Mouse (Mus musculus): Measurements from ENCODE around the gene Clcc1. TPM values are rescaled to one million over a fixed set of nuclear protein-coding genes. Genes with fewer than 3 reads are reported as not detected.

The Clcc1 gene
- 19.8 TPM for polyA plus RNA-seq (2012; fragmentation: generic; extraction: Trizol)
- long read RNA-seq, experiment 1, transcript Clcc1-202 (12 exons, 2,043 nt): major isoform, 17 of 49 reads
- long read RNA-seq, experiment 1, partial matches to known transcripts: 11 of 49 reads
- long read RNA-seq, experiment 1, other reads (novel, unspliced or antisense): 21 of 49 reads
- long read RNA-seq, experiment 2, transcript Clcc1-202 (12 exons, 2,043 nt): major isoform, 80 of 201 reads
- long read RNA-seq, experiment 2, partial matches to known transcripts: 20 of 201 reads
- long read RNA-seq, experiment 2, other reads (novel, unspliced or antisense): 99 of 201 reads

DNA sequence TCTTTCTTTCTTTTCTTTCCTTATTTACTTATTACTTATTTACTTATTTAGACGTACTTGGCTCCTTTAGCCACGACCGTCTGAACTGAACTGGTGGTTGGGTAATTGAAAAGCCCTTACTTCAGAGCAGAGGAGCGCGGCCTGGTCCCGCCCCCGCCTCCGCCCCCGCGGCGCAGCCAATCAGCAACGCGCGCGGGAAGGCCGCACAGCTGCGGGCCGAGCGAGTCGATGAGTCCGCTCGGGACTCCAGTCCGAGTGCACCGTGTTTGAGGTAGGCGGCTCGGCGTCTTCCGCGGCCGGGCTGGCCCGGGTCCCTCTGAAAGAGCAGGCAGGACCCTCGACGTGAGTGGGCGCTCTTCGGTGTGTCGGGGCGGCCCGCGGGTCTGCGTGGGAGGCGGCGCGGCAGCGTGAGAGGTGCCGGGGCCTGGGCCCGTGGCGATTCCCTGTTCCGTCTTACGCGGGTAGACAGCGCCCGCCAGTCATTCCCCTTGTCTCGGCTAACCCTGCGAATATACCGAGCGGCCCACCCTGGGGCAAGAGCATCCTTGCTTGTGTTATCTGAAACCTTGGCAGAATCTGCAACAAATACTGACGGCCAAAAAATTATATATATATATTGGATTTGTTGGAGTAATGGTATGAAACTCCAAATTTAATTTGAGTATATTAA is at the start of gene Clcc1:
Gene Clcc1, plus strand, starts transcription at position 204 of the 670 bp plus-strand sequence.
- Histone ChIP-seq H3K36me3 (ENCODE audit: control insufficient read depth, insufficient read depth) (no peaks in the 10 kb centered on the region), H3K4me3 (ENCODE audit: insufficient read depth, poor library complexity, severe bottlenecking) (peak within 1 kb of the TSS; percentile 55)

DNA sequence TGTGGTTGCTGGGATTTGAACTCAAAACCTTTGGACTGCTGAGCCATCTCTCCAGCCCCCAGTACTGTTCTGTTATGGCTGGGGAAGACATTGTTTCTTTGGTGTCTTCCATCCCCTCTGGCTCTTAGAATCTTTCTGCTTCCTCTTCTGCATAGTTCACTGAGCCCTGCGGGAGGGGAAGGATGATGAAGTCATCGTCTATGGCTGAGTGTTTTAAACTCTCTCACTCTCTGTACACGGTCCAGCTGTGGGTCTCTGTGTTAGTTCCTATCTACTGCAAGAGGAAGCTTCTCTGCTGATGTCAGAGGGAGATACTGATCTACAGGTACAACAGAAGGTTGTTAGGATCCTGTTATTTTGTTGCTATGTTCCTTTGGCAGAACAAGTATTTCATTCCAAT is 44.8 kb upstream of the Clcc1 start:
- H3K27me3 ChIP-seq (ENCODE audit: control insufficient read depth, insufficient read depth, insufficient read length): no peaks in the 10 kb centered on the region
- H3K36me3 ChIP-seq (ENCODE audit: control insufficient read depth, insufficient read depth): no peaks in the 10 kb centered on the region
- no peaks in the 10 kb centered on the region for H3K79me2 ChIP-seq (ENCODE audit: control insufficient read depth, insufficient read depth)
- TF ChIP-seq MYOD1 (IDR thresholded peaks at IDR 0.05; ENCODE audit: control insufficient read depth, insufficient read length, low read depth) (no peak), USF1 (IDR thresholded peaks at IDR 0.05; ENCODE audit: low read depth) (no peak), MYOG (IDR thresholded peaks at IDR 0.05; ENCODE audit: control insufficient read depth, extremely low read depth, insufficient read length) (no peak)
- H3K79me3 ChIP-seq (ENCODE audit: low read depth): no peaks in the 10 kb centered on the region
- H3ac ChIP-seq (ENCODE audit: control insufficient read depth, insufficient read length, low read depth): no peak overlapping the region
- H3K4me3 ChIP-seq (ENCODE audit: insufficient read depth, poor library complexity, severe bottlenecking): no peak overlapping the region

More for the DNA sequence above, at the start of gene Clcc1:
- TF ChIP-seq USF1 (IDR thresholded peaks at IDR 0.05; ENCODE audit: low read depth) (no peak), MYOD1 (IDR thresholded peaks at IDR 0.05; ENCODE audit: control insufficient read depth, insufficient read length, low read depth) (no peak), CEBPB (IDR thresholded peaks at IDR 0.05; ENCODE audit: low read depth) (peak; percentile 53), MAX (IDR thresholded peaks at IDR 0.05) (peak; percentile 52), CTCF (IDR thresholded peaks at IDR 0.05; ENCODE audit: control insufficient read depth, insufficient read depth, insufficient read length) (no peak), FOSL1 (IDR thresholded peaks at IDR 0.05; ENCODE audit: insufficient read depth, low read length, poor library complexity, severe bottlenecking) (no peak), MYOG (IDR thresholded peaks at IDR 0.05; ENCODE audit: control insufficient read depth, extremely low read depth, insufficient read length) (no peak)
- Histone ChIP-seq H3K79me3 (ENCODE audit: low read depth) (peaks cover 13% of the 10 kb centered on the region), H3ac (ENCODE audit: control insufficient read depth, insufficient read length, low read depth) (peak within 1 kb of the TSS; percentile 88), H3K79me2 (ENCODE audit: control insufficient read depth, insufficient read depth) (peaks cover 44% of the 10 kb centered on the region), H3K27me3 (ENCODE audit: control insufficient read depth, insufficient read depth, insufficient read length) (no peaks in the 10 kb centered on the region)

DNA sequence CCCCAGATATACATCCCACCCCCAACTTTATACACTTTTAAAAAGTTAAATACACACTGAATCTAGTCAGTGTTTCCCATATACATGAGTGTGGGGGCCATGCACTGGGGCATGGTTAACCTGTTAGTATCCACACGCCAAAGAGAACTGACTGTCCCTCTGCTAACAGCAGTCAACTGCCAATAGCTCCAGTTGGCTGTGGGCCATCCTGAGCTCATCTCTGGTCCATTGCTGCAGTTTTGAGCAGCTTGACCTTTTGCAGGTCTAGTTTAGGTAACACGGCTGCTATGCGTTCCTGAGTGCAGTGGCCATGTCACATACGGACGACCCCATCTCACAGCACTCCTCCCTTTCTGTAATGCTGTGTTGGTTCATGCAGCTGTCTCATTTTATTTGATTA is 19.0 kb upstream of the Clcc1 start:
- Histone ChIP-seq H3K27me3 (ENCODE audit: control insufficient read depth, insufficient read depth, insufficient read length) (no peaks in the 10 kb centered on the region), H3ac (ENCODE audit: control insufficient read depth, insufficient read length, low read depth) (no peak overlapping the region), H3K79me3 (ENCODE audit: low read depth) (no peaks in the 10 kb centered on the region), H3K4me3 (ENCODE audit: insufficient read depth, poor library complexity, severe bottlenecking) (no peak overlapping the region), H3K36me3 (ENCODE audit: control insufficient read depth, insufficient read depth) (no peaks in the 10 kb centered on the region), H3K79me2 (ENCODE audit: control insufficient read depth, insufficient read depth) (no peaks in the 10 kb centered on the region)
- TF ChIP-seq MYOD1 (IDR thresholded peaks at IDR 0.05; ENCODE audit: control insufficient read depth, insufficient read length, low read depth) (no peak), MAX (IDR thresholded peaks at IDR 0.05) (no peak), CEBPB (IDR thresholded peaks at IDR 0.05; ENCODE audit: low read depth) (no peak), USF1 (IDR thresholded peaks at IDR 0.05; ENCODE audit: low read depth) (no peak), CTCF (IDR thresholded peaks at IDR 0.05; ENCODE audit: control insufficient read depth, insufficient read depth, insufficient read length) (no peak), MYOG (IDR thresholded peaks at IDR 0.05; ENCODE audit: control insufficient read depth, extremely low read depth, insufficient read length) (no peak), FOSL1 (IDR thresholded peaks at IDR 0.05; ENCODE audit: insufficient read depth, low read length, poor library complexity, severe bottlenecking) (no peak)

GRCm38 (mm10) chr3:108639412-108639811 is 14.3 kb upstream of the Clcc1 start:
- H3K36me3 ChIP-seq (ENCODE audit: control insufficient read depth, insufficient read depth): no peaks in the 10 kb centered on the region
- TF ChIP-seq MYOD1 (IDR thresholded peaks at IDR 0.05; ENCODE audit: control insufficient read depth, insufficient read length, low read depth): no peak
- no peak for TF ChIP-seq MYOG (IDR thresholded peaks at IDR 0.05; ENCODE audit: control insufficient read depth, extremely low read depth, insufficient read length)
- no peak for TF ChIP-seq USF1 (IDR thresholded peaks at IDR 0.05; ENCODE audit: low read depth)
- no peak for TF ChIP-seq MAX (IDR thresholded peaks at IDR 0.05)
- no peak for TF ChIP-seq FOSL1 (IDR thresholded peaks at IDR 0.05; ENCODE audit: insufficient read depth, low read length, poor library complexity, severe bottlenecking)
- no peaks in the 10 kb centered on the region for H3K79me3 ChIP-seq (ENCODE audit: low read depth)
- H3K79me2 ChIP-seq (ENCODE audit: control insufficient read depth, insufficient read depth): no peaks in the 10 kb centered on the region
- no peaks in the 10 kb centered on the region for H3K27me3 ChIP-seq (ENCODE audit: control insufficient read depth, insufficient read depth, insufficient read length)
- no peak overlapping the region for H3ac ChIP-seq (ENCODE audit: control insufficient read depth, insufficient read length, low read depth)
- H3K4me3 ChIP-seq (ENCODE audit: insufficient read depth, poor library complexity, severe bottlenecking): no peak overlapping the region

GRCm38 (mm10) chr3:108640998-108641397 is 12.7 kb upstream of the Clcc1 start:
- H3K4me3 ChIP-seq (ENCODE audit: insufficient read depth, poor library complexity, severe bottlenecking): no peak overlapping the region
- H3K79me2 ChIP-seq (ENCODE audit: control insufficient read depth, insufficient read depth): no peaks in the 10 kb centered on the region
- H3K79me3 ChIP-seq (ENCODE audit: low read depth): no peaks in the 10 kb centered on the region
- no peak overlapping the region for H3ac ChIP-seq (ENCODE audit: control insufficient read depth, insufficient read length, low read depth)
- no peaks in the 10 kb centered on the region for H3K27me3 ChIP-seq (ENCODE audit: control insufficient read depth, insufficient read depth, insufficient read length)
- TF ChIP-seq MYOD1 (IDR thresholded peaks at IDR 0.05; ENCODE audit: control insufficient read depth, insufficient read length, low read depth) (no peak), MYOG (IDR thresholded peaks at IDR 0.05; ENCODE audit: control insufficient read depth, extremely low read depth, insufficient read length) (no peak), CTCF (IDR thresholded peaks at IDR 0.05; ENCODE audit: control insufficient read depth, insufficient read depth, insufficient read length) (no peak), MAX (IDR thresholded peaks at IDR 0.05) (no peak), CEBPB (IDR thresholded peaks at IDR 0.05; ENCODE audit: low read depth) (no peak), USF1 (IDR thresholded peaks at IDR 0.05; ENCODE audit: low read depth) (no peak)
- H3K36me3 ChIP-seq (ENCODE audit: control insufficient read depth, insufficient read depth): peaks cover 8% of the 10 kb centered on the region
